Mouse (Mus musculus): ENCODE measurements at regions not wholly inside any gene's neighbourhood (a gene's known extent, or its start where the extent isn't known, plus 50 kb on each side); places are given as distances from the start of the nearest gene placed in this dataset.

DNA sequence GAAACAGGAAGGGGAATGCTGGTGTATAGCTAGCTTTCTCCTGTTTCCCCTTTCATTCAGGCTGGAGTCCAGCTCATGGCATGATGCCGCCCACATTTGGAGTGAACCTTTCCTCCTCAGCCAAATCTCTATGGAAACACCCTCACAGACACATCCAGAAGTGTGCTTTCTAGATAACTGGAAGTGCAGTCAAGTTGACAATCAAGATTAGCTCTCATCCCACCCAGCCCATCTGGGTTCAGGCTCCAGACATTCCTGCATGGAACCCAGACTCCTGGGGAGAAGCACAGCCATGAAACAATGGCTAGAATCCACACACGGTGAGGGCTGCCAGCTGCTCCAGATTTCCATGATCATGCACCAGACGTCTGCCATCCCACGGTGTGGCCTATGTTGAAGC lies 85.5 kb upstream of the Klf13 start:
- TF ChIP-seq CTCF (IDR thresholded peaks at IDR 0.05; ENCODE audit: borderline replicate concordance, control insufficient read depth, extremely low read depth, insufficient read depth, low read length, poor library complexity) (no peak), POLR2A (IDR thresholded peaks at IDR 0.05; ENCODE audit: control insufficient read depth, extremely low read depth, insufficient read depth, low read length, poor library complexity) (no peak)
